Mouse (Mus musculus): ENCODE data around the gene Gm20425. TPM values are rescaled to one million over a fixed set of nuclear protein-coding genes. Genes with fewer than 3 reads are reported as not detected.
A peak's percentile ranks its signal among the peaks of the same experiment; 100 is the strongest.
"Not testable (repeated sequence)": the region's sequence is repeated elsewhere in the genome, so short reads cannot be mapped to it uniquely, and the experiment has no call there.

The Gm20425 gene
- polyA plus RNA-seq, 1 experiment: 0.08 TPM

GRCm38 (mm10) chr9:103174771-103175519, 55.2 kb downstream of the Gm20425 start:
- DNase-seq: peak; percentile 23
- 49% methylated on average over 6 of the region's 6 CpGs for WGBS
- Histone ChIP-seq H3K4me1 (ENCODE audit: control insufficient read depth, insufficient read depth, low read length) (no peaks in the 10 kb centered on the region), H3K4me3 (replicated peaks; ENCODE audit: extremely low read depth, low read depth, low read length) (no peak overlapping the region)
- TF ChIP-seq CTCF (IDR thresholded peaks at IDR 0.05; ENCODE audit: insufficient read depth, low read length): peak; percentile 86
- TF ChIP-seq POLR2A (IDR thresholded peaks at IDR 0.05; ENCODE audit: borderline replicate concordance, extremely low read depth, low read depth, low read length): no peak

- WGBS: 68% methylated on average over 7 of the region's 7 CpGs
- no peaks in the 10 kb centered on the region for H3K4me1 ChIP-seq (ENCODE audit: control insufficient read depth, insufficient read depth, low read length)
- TF ChIP-seq POLR2A (IDR thresholded peaks at IDR 0.05; ENCODE audit: borderline replicate concordance, extremely low read depth, low read depth, low read length) (no peak), CTCF (IDR thresholded peaks at IDR 0.05; ENCODE audit: insufficient read depth, low read length) (no peak)
- no peak overlapping the region for H3K4me3 ChIP-seq (replicated peaks; ENCODE audit: extremely low read depth, low read depth, low read length)
- DNase-seq: no peak
Observed at GRCm38 (mm10) chr9:103168771-103169170, 61.3 kb downstream of the Gm20425 start.

- TF ChIP-seq CTCF (IDR thresholded peaks at IDR 0.05; ENCODE audit: insufficient read depth, low read length): no peak
- TF ChIP-seq POLR2A (IDR thresholded peaks at IDR 0.05; ENCODE audit: borderline replicate concordance, extremely low read depth, low read depth, low read length): no peak
- H3K4me3 ChIP-seq (replicated peaks; ENCODE audit: extremely low read depth, low read depth, low read length): no peak overlapping the region
- H3K4me1 ChIP-seq (ENCODE audit: control insufficient read depth, insufficient read depth, low read length): no peaks in the 10 kb centered on the region
- no peak for DNase-seq
- WGBS: 72% methylated on average over 6 of the region's 6 CpGs
Observed at GRCm38 (mm10) chr9:103168046-103168445, 62.1 kb downstream of the Gm20425 start.

GRCm38 (mm10) chr9:103163806-103164205, 66.3 kb downstream of the Gm20425 start:
- H3K4me3 ChIP-seq (replicated peaks; ENCODE audit: extremely low read depth, low read depth, low read length): no peak overlapping the region
- DNase-seq: no peak
- 77% methylated on average over 15 of the region's 15 CpGs for WGBS
- TF ChIP-seq POLR2A (IDR thresholded peaks at IDR 0.05; ENCODE audit: borderline replicate concordance, extremely low read depth, low read depth, low read length): no peak
- no peak for TF ChIP-seq CTCF (IDR thresholded peaks at IDR 0.05; ENCODE audit: insufficient read depth, low read length)
- H3K4me1 ChIP-seq (ENCODE audit: control insufficient read depth, insufficient read depth, low read length): no peaks in the 10 kb centered on the region

- WGBS: 76% methylated on average over 7 of the region's 7 CpGs
Observed at GRCm38 (mm10) chr9:103155158-103155557, 74.9 kb downstream of the Gm20425 start.

GRCm38 (mm10) chr9:103154568-103154967, 75.5 kb downstream of the Gm20425 start:
- 61% methylated on average over 2 of the region's 2 CpGs for WGBS
- TF ChIP-seq POLR2A (IDR thresholded peaks at IDR 0.05; ENCODE audit: borderline replicate concordance, extremely low read depth, low read depth, low read length): no peak
- no peak for DNase-seq
- Histone ChIP-seq H3K4me3 (replicated peaks; ENCODE audit: extremely low read depth, low read depth, low read length) (no peak overlapping the region), H3K4me1 (ENCODE audit: control insufficient read depth, insufficient read depth, low read length) (no peaks in the 10 kb centered on the region)

More at GRCm38 (mm10) chr9:103155158-103155557, 74.9 kb downstream of the Gm20425 start:
- not testable (repeated sequence) for H3K4me1 ChIP-seq (ENCODE audit: control insufficient read depth, insufficient read depth, low read length); H3K4me3 ChIP-seq (replicated peaks; ENCODE audit: extremely low read depth, low read depth, low read length); DNase-seq

GRCm38 (mm10) chr9:103153286-103153685, 76.8 kb downstream of the Gm20425 start:
- DNase-seq: no peak
- TF ChIP-seq CTCF (IDR thresholded peaks at IDR 0.05; ENCODE audit: insufficient read depth, low read length) (no peak), POLR2A (IDR thresholded peaks at IDR 0.05; ENCODE audit: borderline replicate concordance, extremely low read depth, low read depth, low read length) (no peak)
- Histone ChIP-seq H3K4me3 (replicated peaks; ENCODE audit: extremely low read depth, low read depth, low read length) (no peak overlapping the region), H3K4me1 (ENCODE audit: control insufficient read depth, insufficient read depth, low read length) (no peaks in the 10 kb centered on the region)
- WGBS: 68% methylated on average over 5 of the region's 5 CpGs

GRCm38 (mm10) chr9:103149074-103149799, 80.9 kb downstream of the Gm20425 start:
- 69% methylated on average over 12 of the region's 12 CpGs for WGBS
- Histone ChIP-seq H3K4me3 (replicated peaks; ENCODE audit: extremely low read depth, low read depth, low read length) (no peak overlapping the region), H3K4me1 (ENCODE audit: control insufficient read depth, insufficient read depth, low read length) (no peaks in the 10 kb centered on the region)
- TF ChIP-seq POLR2A (IDR thresholded peaks at IDR 0.05; ENCODE audit: borderline replicate concordance, extremely low read depth, low read depth, low read length): no peak
- no peak for TF ChIP-seq CTCF (IDR thresholded peaks at IDR 0.05; ENCODE audit: insufficient read depth, low read length)
- DNase-seq: no peak

- TF ChIP-seq POLR2A (IDR thresholded peaks at IDR 0.05; ENCODE audit: borderline replicate concordance, extremely low read depth, low read depth, low read length) (no peak), CTCF (IDR thresholded peaks at IDR 0.05; ENCODE audit: insufficient read depth, low read length) (no peak)
- WGBS: 71% methylated on average over 13 of the region's 13 CpGs
- Histone ChIP-seq H3K4me1 (ENCODE audit: control insufficient read depth, insufficient read depth, low read length) (no peaks in the 10 kb centered on the region), H3K4me3 (replicated peaks; ENCODE audit: extremely low read depth, low read depth, low read length) (no peak overlapping the region)
- no peak for DNase-seq
Observed at GRCm38 (mm10) chr9:103147103-103147502, 83.0 kb downstream of the Gm20425 start.

- DNase-seq: no peak
- TF ChIP-seq CTCF (IDR thresholded peaks at IDR 0.05; ENCODE audit: insufficient read depth, low read length) (no peak), POLR2A (IDR thresholded peaks at IDR 0.05; ENCODE audit: borderline replicate concordance, extremely low read depth, low read depth, low read length) (no peak)
- H3K4me3 ChIP-seq (replicated peaks; ENCODE audit: extremely low read depth, low read depth, low read length): no peak overlapping the region
- no peaks in the 10 kb centered on the region for H3K4me1 ChIP-seq (ENCODE audit: control insufficient read depth, insufficient read depth, low read length)
- 53% methylated on average over 9 of the region's 9 CpGs for WGBS
Observed at GRCm38 (mm10) chr9:103146703-103147102, 83.4 kb downstream of the Gm20425 start.
